Mouse (Mus musculus): ENCODE results near the gene Foxc2.

GRCm38 (mm10) chr8:121134102-121134501 lies 18.1 kb downstream of the Foxc2 start:
- TF ChIP-seq POLR2A (IDR thresholded peaks at IDR 0.05; ENCODE audit: extremely low read depth, insufficient read depth, low read length): no peak
- no peak for TF ChIP-seq CTCF (IDR thresholded peaks at IDR 0.05; ENCODE audit: extremely low read depth, insufficient read depth, low read length)
